In genomic region chr6:145211376-145212305, GRCm38 (mm10) we compare ENCODE assay signal across 8 mouse cellular contexts. TPM values are rescaled to one million over a fixed set of nuclear protein-coding genes. Genes with fewer than 3 reads are reported as not detected.
A peak's percentile ranks its signal among the peaks of the same experiment; 100 is the strongest.
DNase-seq lines count a peak whose midpoint lies in the region; ATAC-seq and TF ChIP-seq lines count a peak whose summit lies in the region.

No protein-coding gene starts in this region.

- H3K4me3 ChIP-seq in heart, postnatal 0 days (ENCODE audit: low read depth, low read length) = peak overlapping the region; percentile 82

- peak; percentile 70 for DNase-seq in embryo, embryonic 10 days (ENCODE audit: low spot score)
- DNase-seq in embryo, embryonic 11 days = no peak
- peak; percentile 47 for DNase-seq in thymus, postnatal 0 days (ENCODE audit: low spot score)
- DNase-seq in thymus, postnatal 14 days = no peak
- peak; percentile 69 for DNase-seq in heart, postnatal 0 days (ENCODE audit: low spot score)
- no peak for DNase-seq in spleen, adult 18-20 months
- no peak for DNase-seq in gastrocnemius, postnatal 4 days (ENCODE audit: low spot score in 2 of 2)

- no peak for TF ChIP-seq EP300 in heart, postnatal 0 days (IDR thresholded peaks at IDR 0.05; ENCODE audit: low read depth)

- WGBS in heart, postnatal 0 days = under 1% methylated on average over 21 of the region's 21 CpGs

- peaks cover 13% of the 10 kb centered on the region for H3K4me1 ChIP-seq in heart, postnatal 0 days (ENCODE audit: control insufficient read depth, insufficient read depth)

- peak overlapping the region; percentile 95 for H3K9ac ChIP-seq in heart, postnatal 0 days (replicated peaks; ENCODE audit: low read depth, low read length)

- peak overlapping the region; percentile 60 for H3K4me2 ChIP-seq in heart, postnatal 0 days (ENCODE audit: low read depth, low read length)

- no peak for TF ChIP-seq CTCF in heart, postnatal 0 days (IDR thresholded peaks at IDR 0.05; ENCODE audit: low read depth)

- no peaks in the 10 kb centered on the region for H3K27me3 ChIP-seq in heart, postnatal 0 days (ENCODE audit: control insufficient read depth, insufficient read depth, low read length)

- H3K27ac ChIP-seq in heart, postnatal 0 days (ENCODE audit: low read depth) = peak overlapping the region; percentile 100

- no peaks in the 10 kb centered on the region for H3K9me3 ChIP-seq in heart, postnatal 0 days (replicated peaks; ENCODE audit: control insufficient read depth, low read length)

- peaks cover 3% of the 10 kb centered on the region; the same call in 1 of the 2 replicates for H3K36me3 ChIP-seq in heart, postnatal 0 days (replicated peaks; ENCODE audit: control insufficient read depth, insufficient read depth, low read length)

- peak; percentile 40 for ATAC-seq in heart, postnatal 0 days (ENCODE audit: insufficient read depth, low read depth)
- peak; percentile 26 for ATAC-seq in megakaryocyte, adult 5-6 weeks (ENCODE audit: poor library complexity, severe bottlenecking)

RNA-seq across cellular contexts. Expression of gene Etfrf1, which starts 0.7 kb away (rescaled TPM):
- 27.7 and 29.7 TPM in 2 replicates for polyA plus RNA-seq in thymus, postnatal 0 days (2015; fragmentation: Nextera tagmentation; extraction: Ambion mirVana)
- total RNA-seq in heart, postnatal 0 days (2014; rRNA removed; ENCODE audit: low replicate concordance) = 27.6 and 31.8 TPM in 2 replicates
- polyA plus RNA-seq in heart, postnatal 0 days (2015; fragmentation: Nextera tagmentation; extraction: Ambion mirVana) = 86.9 and 99.7 TPM in 2 replicates
- 28.2 and 30.7 TPM in 2 replicates for total RNA-seq in megakaryocyte, adult 5-6 weeks (2015)
- total RNA-seq in megakaryocyte, adult 5-6 weeks (2017) = 23.4 and 24.1 TPM in 2 replicates
- 10 to 100 TPM; 50.6 to 51.4 TPM for total RNA-seq in gastrocnemius, postnatal 4 days (2021)

RNA-seq across cellular contexts. Expression of gene Casc1, which starts 0.8 kb away (rescaled TPM):
- polyA plus RNA-seq in thymus, postnatal 0 days (2015; fragmentation: Nextera tagmentation; extraction: Ambion mirVana) = 0.51 and 0.78 TPM in 2 replicates
- total RNA-seq in heart, postnatal 0 days (2014; rRNA removed; ENCODE audit: low replicate concordance) = 0.08 and 2.2 TPM in 2 replicates
- polyA plus RNA-seq in heart, postnatal 0 days (2015; fragmentation: Nextera tagmentation; extraction: Ambion mirVana) = 0.42 and 0.51 TPM in 2 replicates
- 0.52 and 1.3 TPM in 2 replicates for total RNA-seq in megakaryocyte, adult 5-6 weeks (2015)
- 0.28 and 0.55 TPM in 2 replicates for total RNA-seq in megakaryocyte, adult 5-6 weeks (2017)
- total RNA-seq in gastrocnemius, postnatal 4 days (2021) = under 1 TPM; 0.39 to 0.59 TPM

RNA-seq across cellular contexts. Expression of gene Kras, which starts 38.4 kb away (rescaled TPM):
- 122 and 134 TPM in 2 replicates for polyA plus RNA-seq in thymus, postnatal 0 days (2015; fragmentation: Nextera tagmentation; extraction: Ambion mirVana)
- total RNA-seq in heart, postnatal 0 days (2014; rRNA removed; ENCODE audit: low replicate concordance) = 10.2 and 16.8 TPM in 2 replicates
- polyA plus RNA-seq in heart, postnatal 0 days (2015; fragmentation: Nextera tagmentation; extraction: Ambion mirVana) = 29.2 and 34.2 TPM in 2 replicates
- 50.0 and 61.1 TPM in 2 replicates for total RNA-seq in megakaryocyte, adult 5-6 weeks (2015)
- total RNA-seq in megakaryocyte, adult 5-6 weeks (2017) = 22.3 and 24.2 TPM in 2 replicates
- 10 to 100 TPM; 37.0 to 40.8 TPM for total RNA-seq in gastrocnemius, postnatal 4 days (2021)

Comparison
In these comparisons a context has a peak if more than half of its experiments do, and no peak if none do; other contexts are left out.
1. DNase-seq: peak in embryo, embryonic 10 days (single experiment), thymus, postnatal 0 days (single experiment) and heart, postnatal 0 days (single experiment); none in embryo, embryonic 11 days (single experiment), thymus, postnatal 14 days (single experiment), spleen, adult 18-20 months (0 of 2) and gastrocnemius, postnatal 4 days (0 of 2).